Mouse (Mus musculus) thymus, postnatal 0 days (tissue): ENCODE measurements at regions not wholly inside any gene's neighbourhood (a gene's known extent, or its start where the extent isn't known, plus 50 kb on each side); places are given as distances from the start of the nearest gene placed in this dataset.
"Not testable (repeated sequence)": the region's sequence is repeated elsewhere in the genome, so short reads cannot be mapped to it uniquely, and the experiment has no call there.

Experiments
- DNase-seq: peaks from one replicate; pipeline ENCODE4 v3.0.0-alpha.2; 2015; ENCODE audit warnings: low spot score

DNA sequence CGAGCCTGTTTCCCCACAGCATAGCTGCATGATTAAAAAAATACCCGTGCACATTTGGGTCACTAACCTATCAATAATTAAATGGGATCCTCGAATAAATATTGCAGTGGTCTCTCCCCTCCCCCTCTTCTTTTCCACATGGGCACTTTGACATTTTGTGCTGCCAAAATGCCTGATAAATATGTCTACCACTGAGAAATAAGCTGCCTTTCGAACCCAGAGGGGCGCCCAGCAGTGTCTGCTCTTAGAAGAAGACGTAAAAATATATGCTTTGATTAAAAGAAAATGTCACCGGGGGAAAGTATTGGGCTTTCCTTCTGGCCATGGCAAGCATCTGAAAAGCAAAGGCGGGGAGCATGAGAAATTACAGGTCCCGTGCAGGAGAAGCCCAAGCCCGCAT, 152.6 kb upstream of the Frmd4a start:
- DNase-seq = no peak

DNA sequence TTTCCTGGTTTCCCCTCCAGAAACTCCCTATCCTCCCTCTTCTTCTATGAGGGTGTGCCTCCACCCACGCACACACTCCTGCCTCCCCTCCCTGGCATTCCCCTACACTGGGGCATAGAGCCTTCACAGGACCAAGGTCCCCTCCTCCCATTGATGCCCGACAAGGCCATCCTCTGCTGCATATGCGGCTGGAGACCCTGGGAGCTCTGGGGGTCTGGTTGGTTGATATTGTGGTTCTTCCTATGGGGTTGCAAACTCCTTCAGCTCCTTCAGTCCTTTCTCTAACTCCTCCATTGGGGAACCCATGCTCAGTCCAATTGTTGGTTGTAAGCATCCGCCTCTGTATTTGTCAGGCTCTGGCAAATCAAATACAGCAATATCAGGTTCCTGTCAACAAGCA, 150.8 kb upstream of the Frmd4a start:
- not testable (repeated sequence) for DNase-seq

DNA sequence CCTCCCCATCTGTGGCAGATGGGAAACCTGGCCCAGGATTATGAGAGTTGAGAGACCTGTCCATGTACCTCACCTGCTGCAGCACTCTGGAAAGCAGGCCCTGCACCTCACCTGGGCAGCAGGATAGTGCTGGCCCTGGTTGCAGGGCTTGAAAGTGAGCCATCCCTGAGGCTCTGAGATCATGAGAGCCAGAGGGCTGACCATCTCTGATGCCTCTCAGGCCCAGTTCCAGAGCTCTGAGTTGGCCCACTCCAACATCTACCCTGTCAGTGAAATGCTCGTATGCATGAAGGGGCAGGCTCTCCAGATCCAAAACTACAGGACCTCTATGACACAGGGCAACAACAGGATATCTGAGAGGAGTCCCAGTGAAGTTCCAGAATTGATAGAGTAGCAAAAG, 147.8 kb upstream of the Frmd4a start:
- DNase-seq = no peak

DNA sequence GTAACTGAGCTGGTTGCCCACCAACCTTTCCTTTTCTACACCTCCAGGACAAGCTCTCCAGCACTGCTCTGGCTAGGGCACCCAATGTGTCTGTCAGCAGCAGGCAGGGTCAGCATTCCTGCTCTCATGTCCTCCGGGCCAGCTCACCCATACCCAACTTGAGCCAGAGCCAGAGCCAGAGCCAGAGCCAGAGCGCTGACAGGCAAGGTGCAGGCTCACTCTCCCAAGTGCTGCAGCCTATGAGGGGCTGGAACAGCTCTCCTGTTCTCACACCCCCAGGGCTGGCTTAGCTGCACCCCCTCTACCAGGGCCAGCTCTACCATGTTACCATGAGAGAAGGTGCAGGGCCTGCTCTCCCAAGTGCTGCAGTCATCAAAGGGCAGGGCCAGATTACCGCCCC, 145.8 kb upstream of the Frmd4a start:
- DNase-seq = no peak

DNA sequence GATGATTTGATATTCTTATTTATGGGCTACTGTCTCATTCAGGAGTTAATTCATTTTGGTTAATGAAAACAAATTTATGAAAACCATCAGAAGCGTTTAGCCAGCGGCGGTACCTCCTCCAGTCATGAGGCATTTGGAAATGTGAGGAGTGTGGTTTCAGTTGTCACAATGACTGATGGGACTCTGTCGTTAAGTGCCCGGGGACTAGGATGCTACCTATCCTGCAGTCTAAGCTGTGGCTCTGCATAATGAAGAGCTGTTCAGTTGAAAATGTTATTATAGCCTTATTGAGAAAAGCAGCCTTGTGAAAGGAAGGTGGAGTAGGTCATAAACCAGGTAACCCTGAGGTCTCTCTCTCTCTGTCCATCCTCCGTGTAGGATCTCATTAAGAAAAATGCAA, 130.5 kb upstream of the Frmd4a start:
- no peak for DNase-seq

DNA sequence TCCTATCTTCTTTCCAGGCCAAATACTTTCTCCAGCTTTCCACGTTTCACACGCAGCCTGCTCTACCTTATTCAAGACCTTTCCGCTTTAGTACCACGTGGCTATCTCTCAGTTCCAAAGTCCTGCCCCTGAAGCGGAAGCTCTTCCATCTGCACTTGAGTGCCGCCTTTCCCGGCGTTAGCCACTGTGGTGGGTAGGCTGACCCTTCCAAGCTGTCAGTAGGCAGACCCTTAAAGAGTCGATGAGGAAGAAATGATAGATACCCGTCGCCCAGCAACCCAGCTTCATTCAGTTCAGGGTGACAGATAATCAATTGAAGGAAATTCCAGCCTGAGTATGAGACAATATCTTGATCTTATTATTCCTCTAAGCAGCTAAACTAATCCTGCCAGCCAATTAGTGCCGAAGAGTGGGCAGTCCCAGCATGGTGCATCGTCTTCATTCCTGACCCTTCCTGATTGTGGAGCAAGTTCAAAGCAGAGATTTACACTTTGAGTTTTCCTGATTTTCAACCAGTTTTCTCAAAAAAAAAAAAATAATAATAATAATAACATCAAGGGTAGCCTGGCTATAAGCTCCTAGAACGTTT, 129.6 kb upstream of the Frmd4a start:
- no peak for DNase-seq

DNA sequence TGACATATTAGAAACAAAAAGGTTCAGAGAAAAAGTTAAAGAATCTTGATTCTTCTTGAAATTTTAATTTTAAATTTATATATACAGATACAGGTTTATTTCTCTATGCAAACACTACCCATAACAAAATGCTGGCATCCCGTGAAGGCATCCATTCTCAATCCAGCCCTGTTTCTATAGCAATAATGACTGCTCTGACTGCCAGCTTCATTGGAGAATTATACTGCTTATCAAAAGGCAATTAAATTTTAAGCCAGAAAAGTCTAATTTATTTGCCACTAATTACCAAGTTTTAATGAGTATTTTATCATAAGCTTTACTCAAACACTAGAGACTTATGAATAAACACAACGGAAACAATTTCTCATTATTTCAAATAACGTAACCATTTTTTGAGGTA, 128.1 kb upstream of the Frmd4a start:
- DNase-seq = no peak

DNA sequence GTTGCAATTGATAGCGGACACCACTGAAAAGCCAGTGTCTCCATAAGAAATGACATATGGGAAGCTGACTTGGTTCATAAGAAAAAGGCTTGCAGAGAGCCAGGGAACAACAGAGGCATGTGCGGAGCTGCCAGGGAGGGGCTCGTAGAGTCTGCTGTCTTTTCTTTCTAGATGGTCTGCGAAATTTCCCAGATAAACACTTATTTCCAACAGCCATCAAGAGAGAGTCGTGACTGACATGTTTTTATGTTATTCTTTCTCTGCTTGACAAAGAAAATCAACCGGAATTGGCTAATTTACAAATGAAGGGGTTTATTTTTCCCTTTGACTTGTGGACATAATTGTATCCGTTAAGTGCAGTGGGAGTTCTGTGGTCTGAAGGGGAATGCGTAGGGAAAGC, 127.1 kb upstream of the Frmd4a start:
- DNase-seq = no peak

DNA sequence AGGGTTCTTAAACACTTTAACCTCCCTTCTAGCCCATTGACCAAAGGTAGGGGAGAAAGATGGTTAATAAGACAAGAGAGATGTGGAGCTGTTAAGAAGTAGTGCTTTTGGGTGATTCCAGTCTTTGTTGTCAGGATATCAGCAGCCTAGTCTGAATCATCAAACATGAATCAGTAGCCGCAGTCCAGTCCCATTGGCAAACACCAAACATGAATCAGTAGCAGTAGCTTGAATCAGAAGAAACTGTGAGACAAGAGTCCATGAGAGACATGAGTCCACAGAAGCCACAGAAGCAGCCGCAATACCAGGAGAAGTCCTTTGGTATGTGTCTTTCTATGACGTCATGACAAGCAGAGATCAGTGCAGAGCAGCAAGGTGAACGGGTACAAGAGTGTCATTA, 110.5 kb upstream of the Frmd4a start:
- DNase-seq = no peak

DNA sequence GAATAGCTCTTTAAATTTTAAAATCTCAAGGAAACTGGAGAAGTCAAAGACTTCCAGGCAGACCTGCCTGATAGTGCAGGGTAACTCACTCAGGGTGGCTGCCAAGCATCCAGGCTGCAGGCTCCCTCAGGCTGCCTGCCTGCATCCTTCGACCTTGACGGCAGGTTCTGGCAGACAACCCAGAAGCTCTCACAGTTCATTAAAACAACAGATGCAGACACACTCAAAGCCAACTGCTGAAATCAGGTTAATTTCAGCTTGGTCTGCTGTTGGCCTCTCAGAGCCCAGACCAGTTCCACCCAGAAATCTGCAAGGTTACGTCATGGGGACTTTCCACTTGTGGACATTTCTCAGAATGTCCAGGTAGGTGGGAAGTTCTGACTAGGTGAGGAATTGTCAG, 109.3 kb upstream of the Frmd4a start:
- no peak for DNase-seq

DNA sequence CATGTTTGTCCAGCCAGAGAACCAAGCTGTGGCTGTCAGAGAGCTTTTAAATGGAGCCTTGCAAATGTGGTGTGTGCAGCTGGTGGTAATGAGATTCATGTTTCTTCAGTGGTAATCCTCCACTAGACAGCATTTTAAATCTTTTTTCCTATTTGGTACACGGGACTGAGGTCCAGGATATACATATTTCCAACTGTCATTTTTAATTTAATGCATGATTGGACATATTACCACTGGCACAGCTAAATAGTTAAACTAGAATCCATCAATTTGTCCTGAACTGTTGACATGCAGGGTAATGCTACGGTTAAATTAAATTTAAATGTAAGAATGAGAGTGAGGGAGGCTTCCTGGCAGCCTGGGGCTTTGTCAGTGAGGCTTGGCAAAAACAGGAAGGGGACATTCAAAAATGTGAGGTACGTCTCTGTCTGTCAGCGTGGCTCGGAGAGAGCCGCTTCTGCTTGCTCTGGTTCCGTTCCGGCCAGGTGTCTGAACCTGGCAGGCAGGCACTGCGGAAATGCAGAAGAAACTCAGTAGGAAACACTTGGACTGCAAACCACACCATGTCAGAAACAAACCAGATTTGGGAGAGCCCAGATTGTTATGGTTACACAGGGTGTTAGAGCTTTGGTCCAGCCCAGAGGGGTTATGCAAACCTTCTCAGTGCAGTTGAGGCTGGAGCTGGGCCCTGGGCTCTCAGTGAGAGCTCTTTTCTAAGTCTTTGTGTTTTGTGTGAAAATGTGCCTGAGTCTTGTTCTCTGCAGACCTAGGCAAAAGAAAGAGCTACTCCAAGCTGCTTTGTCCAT, 107.2 kb upstream of the Frmd4a start:
- DNase-seq = peak; percentile 8

DNA sequence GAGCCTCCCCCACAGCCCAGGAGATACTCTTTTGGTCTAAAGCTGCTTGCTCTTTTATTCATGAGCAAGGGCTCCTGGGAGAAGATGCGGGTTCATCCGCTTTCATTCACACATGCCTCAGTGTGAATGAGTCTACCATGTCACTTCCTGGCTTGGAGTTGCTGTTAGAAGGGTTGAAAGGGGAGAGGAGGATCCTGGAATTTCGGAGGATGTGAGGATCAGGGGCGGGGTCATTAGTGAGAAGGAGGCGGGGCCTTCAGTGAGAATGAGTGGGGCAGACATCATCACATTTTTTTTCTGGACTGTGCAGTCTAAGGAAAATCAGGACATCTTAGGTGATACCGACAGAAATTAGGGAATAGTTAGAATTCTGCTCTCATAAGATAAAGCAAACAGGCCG, 102.4 kb upstream of the Frmd4a start:
- no peak for DNase-seq

DNA sequence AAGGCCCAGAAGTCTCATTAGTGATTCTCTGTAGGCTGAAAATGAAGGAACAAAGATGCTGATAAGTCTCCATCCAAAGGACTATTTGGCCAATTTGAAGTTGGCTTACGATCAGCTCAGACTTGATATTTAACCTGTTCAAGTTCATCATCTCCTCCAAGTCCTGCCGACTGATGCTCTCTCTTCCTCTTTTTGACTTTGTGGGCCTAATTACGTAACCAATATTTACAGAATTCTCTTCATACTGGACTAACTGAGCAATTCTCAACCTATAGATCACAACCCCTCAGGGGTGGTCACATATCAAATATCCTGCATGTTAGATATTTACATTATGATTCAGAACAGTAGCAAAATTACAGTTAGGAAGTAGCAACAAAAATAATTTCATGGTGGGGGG, 101.2 kb upstream of the Frmd4a start:
- DNase-seq = no peak

DNA sequence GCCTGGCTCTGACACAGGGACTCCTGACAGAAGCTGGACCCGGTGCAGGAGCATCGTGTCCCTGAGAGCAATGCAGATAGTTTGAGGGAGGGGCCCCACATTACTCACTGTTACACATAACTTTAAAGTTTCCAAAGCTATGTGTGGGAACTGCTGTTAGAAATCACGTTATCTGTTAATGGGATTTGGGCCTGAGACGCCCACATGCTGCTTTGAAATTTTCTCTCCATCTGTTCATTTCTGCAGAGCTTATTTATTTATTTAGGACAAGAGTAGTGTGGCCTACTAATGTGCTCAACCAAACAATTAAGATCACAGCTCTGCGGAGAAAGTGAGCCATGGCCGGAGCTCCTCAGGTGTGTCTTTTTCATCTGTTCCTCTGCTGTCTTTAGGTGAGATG, 99.4 kb upstream of the Frmd4a start:
- DNase-seq = no peak

DNA sequence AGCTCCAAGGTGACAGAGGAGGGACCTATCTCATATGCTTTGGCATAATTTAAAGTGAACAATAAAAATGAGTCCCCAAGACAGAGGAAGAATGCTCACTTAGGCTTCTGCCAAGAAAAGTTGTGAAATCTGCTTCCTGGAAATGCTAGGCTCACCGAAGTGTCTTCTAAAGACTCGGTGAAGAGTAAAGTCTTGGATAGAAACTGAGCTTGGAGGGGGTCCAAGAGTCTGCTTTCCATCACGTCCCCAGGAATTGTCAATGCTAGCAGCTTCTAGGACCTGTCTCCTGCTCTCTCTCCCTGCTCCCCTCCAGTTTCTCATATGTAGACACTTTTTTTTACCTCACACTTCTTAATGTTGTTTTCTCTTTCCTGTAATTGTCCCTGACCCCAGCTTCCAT, 97.6 kb upstream of the Frmd4a start:
- DNase-seq = no peak

DNA sequence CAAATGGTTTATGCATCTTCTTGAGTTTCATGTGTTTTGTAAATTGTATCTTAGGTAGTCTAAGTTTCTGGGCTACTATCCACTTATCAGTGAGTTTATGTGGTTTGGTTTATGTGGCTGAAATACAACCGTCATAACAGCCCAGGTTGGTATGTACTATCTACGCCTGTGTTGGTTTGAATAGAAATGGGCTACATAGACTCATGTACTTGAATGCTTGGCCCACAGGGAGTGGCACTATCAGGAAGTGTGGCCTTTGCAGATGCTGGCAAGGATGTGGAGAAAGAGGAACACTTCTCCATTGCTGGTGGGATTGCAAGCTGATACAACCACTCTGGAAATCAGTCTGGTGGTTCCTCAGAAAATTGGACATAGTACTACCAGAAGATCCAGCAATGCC, 96.4 kb upstream of the Frmd4a start:
- not testable (repeated sequence) for DNase-seq

DNA sequence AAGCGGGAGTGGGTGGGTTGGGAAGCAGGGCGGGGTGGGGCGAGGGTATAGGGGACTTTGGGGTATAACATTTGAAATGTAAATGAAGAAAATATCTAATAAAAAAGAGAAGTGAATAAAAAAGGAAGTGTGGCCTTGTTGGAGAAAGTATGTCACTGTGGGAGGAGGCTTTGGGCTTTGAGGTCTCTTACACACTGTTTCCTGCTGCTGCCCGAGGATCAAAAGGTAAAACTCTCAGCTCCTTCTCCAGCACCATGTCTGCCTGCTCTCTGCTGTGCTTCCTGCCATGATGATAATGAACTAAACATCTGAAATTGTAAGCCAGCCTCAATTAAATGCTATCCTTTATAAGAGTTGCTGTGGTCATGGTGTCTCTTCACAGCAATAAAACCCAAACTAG, 94.8 kb upstream of the Frmd4a start:
- peak; percentile 71 for DNase-seq

DNA sequence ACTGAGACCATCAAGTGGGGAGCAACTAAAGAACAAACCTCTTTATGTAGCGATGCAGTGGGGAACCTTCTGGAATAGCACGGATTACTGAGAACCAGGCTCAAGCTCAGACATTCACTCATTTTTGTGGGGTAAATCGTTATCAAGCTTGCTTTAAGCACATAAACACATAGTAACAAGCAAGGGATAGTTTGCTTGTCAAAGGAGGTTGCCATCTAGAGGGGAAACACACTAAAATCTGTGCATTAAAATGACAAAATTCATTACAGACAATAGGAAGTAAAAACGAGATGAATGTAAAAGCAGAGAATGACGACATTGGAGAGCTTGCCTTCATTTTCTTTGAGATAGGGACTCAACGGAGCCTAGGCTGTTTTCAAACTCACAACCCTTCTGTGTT, 92.8 kb upstream of the Frmd4a start:
- no peak for DNase-seq

DNA sequence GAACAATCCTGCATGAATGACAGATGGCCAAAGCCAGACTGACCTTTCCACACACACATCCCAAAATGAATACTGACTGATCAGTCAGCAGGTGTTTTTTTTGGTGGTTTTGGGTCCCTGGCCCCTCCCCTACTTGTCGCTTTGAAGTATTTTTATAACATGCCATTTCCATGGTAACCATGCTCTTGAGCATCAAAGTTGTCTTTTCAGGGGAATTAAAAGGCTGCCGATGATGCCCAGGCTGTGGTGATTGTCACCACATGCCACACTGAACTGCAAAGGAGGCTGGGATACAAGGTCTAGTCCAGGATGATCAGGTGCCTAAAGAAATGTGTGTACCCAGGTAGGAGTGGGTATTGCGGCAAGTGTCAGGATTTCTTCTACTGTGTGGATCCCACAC, 92.3 kb upstream of the Frmd4a start:
- peak; percentile 69 for DNase-seq

DNA sequence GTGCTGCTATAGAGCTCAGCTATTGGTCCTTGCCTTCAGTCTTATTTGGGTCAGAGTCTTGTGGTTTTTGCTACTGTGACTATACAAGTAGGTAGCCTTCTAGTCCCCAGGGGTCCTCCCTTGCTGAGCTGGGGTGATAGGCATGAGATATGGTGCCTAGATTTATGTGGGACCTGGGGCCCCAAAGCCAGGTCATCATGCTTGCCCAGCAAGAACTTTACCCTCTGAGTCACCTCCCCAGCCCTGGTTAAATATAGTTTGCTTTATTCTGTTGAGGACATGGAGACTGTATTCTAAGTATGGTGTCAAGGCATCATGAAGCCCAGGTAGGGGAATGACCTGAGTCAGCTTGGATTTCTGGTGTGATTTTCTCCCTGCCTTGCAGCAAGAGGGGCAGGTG, 91.4 kb upstream of the Frmd4a start:
- DNase-seq = peak; percentile 34

DNA sequence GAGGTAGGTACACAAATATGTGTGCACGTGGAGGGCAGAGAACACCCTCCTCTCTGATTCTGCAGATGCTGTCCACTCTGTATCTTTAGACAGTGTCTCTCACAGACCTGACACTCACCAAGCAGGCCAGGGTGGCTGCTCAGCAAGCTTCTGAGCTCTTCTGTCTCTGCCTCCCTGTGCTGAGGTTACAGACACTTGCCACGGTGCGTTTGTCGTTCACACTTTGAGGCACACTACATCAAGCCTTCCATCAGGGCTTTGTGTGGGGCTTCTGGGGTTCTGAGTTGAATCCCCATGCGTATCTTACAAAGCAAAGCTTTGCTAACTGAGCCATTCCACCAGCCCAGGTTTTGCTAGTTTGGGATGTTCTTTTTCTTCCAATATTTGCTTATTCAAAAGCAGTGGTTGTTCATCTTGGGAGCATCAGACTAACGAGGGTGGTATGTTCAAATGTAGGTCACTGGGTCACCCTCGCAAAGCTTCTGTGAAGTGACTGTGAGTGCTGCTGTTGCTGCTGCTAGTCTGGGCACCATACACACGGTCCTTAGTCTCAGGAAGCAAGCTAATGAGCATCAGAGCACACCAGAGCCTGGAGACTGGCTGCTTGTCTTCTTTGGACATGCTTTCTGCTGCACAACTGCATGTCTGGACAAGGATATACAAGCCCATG, 90.2 kb upstream of the Frmd4a start:
- DNase-seq = peak; percentile 79

DNA sequence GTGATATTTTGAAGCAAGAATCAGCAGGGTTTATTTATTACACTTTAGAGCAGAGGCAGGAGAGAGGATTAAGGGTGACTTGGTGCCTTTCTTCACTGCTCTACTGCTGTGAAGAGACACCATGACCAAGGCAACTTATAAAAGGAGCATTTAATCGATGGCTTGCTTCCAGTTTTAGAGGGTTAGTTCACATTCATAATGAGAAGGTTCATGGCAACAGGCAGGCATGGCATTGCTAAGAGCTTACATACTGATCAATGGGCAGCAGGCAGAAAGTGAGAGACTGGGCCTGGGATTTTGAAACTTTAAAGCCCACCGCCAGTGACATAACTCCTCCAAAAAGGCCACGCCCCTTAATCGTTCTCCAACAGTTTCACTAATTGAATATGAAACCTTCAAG, 89.7 kb upstream of the Frmd4a start:
- no peak for DNase-seq

DNA sequence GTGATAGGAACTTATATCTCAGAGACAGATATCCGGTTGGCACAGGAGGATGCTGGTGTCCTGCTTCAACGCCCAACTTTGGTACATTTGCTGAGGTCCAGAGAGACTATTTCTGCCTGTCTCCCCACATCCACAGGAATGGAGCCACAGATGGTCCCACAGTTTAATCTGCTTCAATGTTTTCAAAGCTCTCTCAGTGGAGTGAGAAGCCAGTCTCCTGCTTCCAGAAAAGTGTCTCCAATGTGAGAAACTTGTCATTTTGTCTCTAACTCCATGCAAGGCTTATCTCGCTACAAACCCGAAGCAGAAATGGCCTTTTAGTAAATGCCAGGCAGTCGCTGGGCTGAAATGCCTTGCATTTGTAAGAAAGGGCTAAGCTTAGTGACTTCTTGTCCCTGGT, 86.9 kb upstream of the Frmd4a start:
- DNase-seq = no peak
